Mouse (Mus musculus) lung, adult 2 months (tissue): ENCODE measurements around the gene Arhgap8.

Experiments used
- CTCF ChIP-seq: fragments of 200-500 bp; IDR thresholded peaks from 2 replicates; pipeline ENCODE4 v1.5.1; 2011; ENCODE audit warnings: mild to moderate bottlenecking, low read length, control low read depth; ENCODE audit not compliant: insufficient read depth
- POLR2A ChIP-seq: fragments of 200-500 bp; IDR thresholded peaks from 2 replicates; pipeline ENCODE4 v1.6.1; 2011; ENCODE audit warnings: low read depth, mild to moderate bottlenecking, control low read depth, low read length, borderline replicate concordance; ENCODE audit errors: extremely low read depth

- TF ChIP-seq POLR2A, result no peak
- TF ChIP-seq CTCF, result no peak
Measured at GRCm38 (mm10) chr15:84812831-84813357, 93.0 kb downstream of the Arhgap8 start.
